Mouse (Mus musculus) testis, postnatal 14 days (tissue): Measurements from ENCODE around the gene Zscan10.
"Not testable (repeated sequence)": the region's sequence is repeated elsewhere in the genome, so short reads cannot be mapped to it uniquely, and the experiment has no call there.

ENCODE experiments used
- DNase-seq: peaks from one replicate; pipeline ENCODE4 v3.0.0; 2021; ENCODE audit warnings: low spot score

Gene Zscan10

GRCm38 (mm10) chr17:23587253-23587652, 13.4 kb upstream of the Zscan10 start:
- DNase-seq, result no peak

GRCm38 (mm10) chr17:23592208-23592925, 8.3 kb upstream of the Zscan10 start:
- DNase-seq, result peak; percentile 96

GRCm38 (mm10) chr17:23592926-23593300, 7.7 kb upstream of the Zscan10 start:
- DNase-seq, result no peak

GRCm38 (mm10) chr17:23595139-23595538, 5.5 kb upstream of the Zscan10 start:
- not testable (repeated sequence) for DNase-seq

GRCm38 (mm10) chr17:23598582-23599552, 1.8 kb upstream of the Zscan10 start, which contains the start of gene Zfp13:
TSS of gene Zfp13 (minus strand) at chr17:23599487.
- DNase-seq, result peak; percentile 89

GRCm38 (mm10) chr17:23599605-23600063, 1.0 kb upstream of the Zscan10 start:
- no peak for DNase-seq

- DNase-seq, result no peak
Observed at GRCm38 (mm10) chr17:23601836-23602585, 1.4 kb downstream of the Zscan10 start.

GRCm38 (mm10) chr17:23603077-23603476, 2.4 kb downstream of the Zscan10 start:
- DNase-seq, result no peak

GRCm38 (mm10) chr17:23603542-23603941, 2.9 kb downstream of the Zscan10 start:
- DNase-seq, result no peak

- no peak for DNase-seq
Observed at GRCm38 (mm10) chr17:23604394-23604793, 3.7 kb downstream of the Zscan10 start.

- DNase-seq, result no peak
Observed at GRCm38 (mm10) chr17:23605220-23605619, 4.6 kb downstream of the Zscan10 start.

GRCm38 (mm10) chr17:23609612-23610011, 9.0 kb downstream of the Zscan10 start:
- DNase-seq, result no peak

- DNase-seq, result peak; percentile 68
Observed at GRCm38 (mm10) chr17:23610361-23610800, 9.7 kb downstream of the Zscan10 start.

GRCm38 (mm10) chr17:23617087-23617486, 16.4 kb downstream of the Zscan10 start:
- DNase-seq, result no peak

GRCm38 (mm10) chr17:23620351-23620750, 19.7 kb downstream of the Zscan10 start:
- no peak for DNase-seq

GRCm38 (mm10) chr17:23627813-23628212, 27.2 kb downstream of the Zscan10 start:
- DNase-seq, result no peak

GRCm38 (mm10) chr17:23630195-23631020, 29.8 kb downstream of the Zscan10 start:
- peak; percentile 58 for DNase-seq

- no peak for DNase-seq
Observed at GRCm38 (mm10) chr17:23631241-23631640, 30.6 kb downstream of the Zscan10 start.

GRCm38 (mm10) chr17:23644613-23645495, 44.2 kb downstream of the Zscan10 start, which contains the start of gene Mmp25:
TSS of gene Mmp25 (minus strand) at chr17:23645277.
- no peak for DNase-seq

- no peak for DNase-seq
Observed at GRCm38 (mm10) chr17:23645894-23646293, 45.2 kb downstream of the Zscan10 start.
